Mouse (Mus musculus): Measurements from ENCODE around the gene Pam. TPM values are rescaled to one million over a fixed set of nuclear protein-coding genes. Genes with fewer than 3 reads are reported as not detected.
A peak's percentile ranks its signal among the peaks of the same experiment; 100 is the strongest.
"Not testable (repeated sequence)": the region's sequence is repeated elsewhere in the genome, so short reads cannot be mapped to it uniquely, and the experiment has no call there.

Pam gene
- polyA plus RNA-seq, 1 experiment from 2014 or later, result 27.2 TPM

DNA sequence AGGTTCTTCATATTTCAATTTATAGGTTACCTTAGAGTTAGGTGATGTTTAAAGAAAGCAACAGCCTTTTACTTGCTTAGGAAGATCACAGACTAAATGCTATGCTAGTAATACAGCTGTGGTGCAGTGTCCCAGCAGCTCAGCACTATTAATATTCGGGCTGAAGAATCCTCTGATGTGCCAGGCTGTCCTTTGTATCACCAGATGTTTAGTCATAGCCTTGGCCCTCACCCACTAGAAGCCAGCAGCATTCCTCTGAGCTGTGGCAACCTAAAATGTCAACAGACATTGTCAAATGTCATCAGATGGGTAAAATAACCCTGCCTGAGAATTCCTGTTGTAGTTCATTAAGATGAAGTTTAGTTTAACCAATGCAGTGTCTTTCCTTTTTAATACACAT lies 112.3 kb downstream of the Pam start:
- Histone ChIP-seq H3K4me3 (no peak overlapping the region), H3K27me3 (no peaks in the 10 kb centered on the region), H3K9ac (replicated peaks) (no peak overlapping the region), H3K9me3 (no peaks in the 10 kb centered on the region), H3K27ac (replicated peaks) (no peak overlapping the region), H3K36me3 (no peaks in the 10 kb centered on the region), H3K4me1 (no peaks in the 10 kb centered on the region), H3K4me2 (replicated peaks) (no peak overlapping the region)
- WGBS, result 67% methylated on average over 1 of the region's 1 CpGs
- no peak for ATAC-seq (ENCODE audit: low FRiP score, low read depth)

GRCm38 (mm10) chr1:97979422-97979821 lies 116.0 kb downstream of the Pam start:
- H3K4me1 ChIP-seq, result peaks cover 16% of the 10 kb centered on the region
- H3K4me2 ChIP-seq (replicated peaks), result no peak overlapping the region
- H3K9me3 ChIP-seq, result no peaks in the 10 kb centered on the region
- no peaks in the 10 kb centered on the region for H3K27me3 ChIP-seq
- H3K36me3 ChIP-seq, result no peaks in the 10 kb centered on the region
- WGBS, result 77% methylated on average over 1 of the region's 1 CpGs
- no peak for ATAC-seq (ENCODE audit: low FRiP score, low read depth)
- H3K9ac ChIP-seq (replicated peaks), result no peak overlapping the region
- H3K27ac ChIP-seq (replicated peaks), result no peak overlapping the region
- H3K4me3 ChIP-seq, result no peak overlapping the region

DNA sequence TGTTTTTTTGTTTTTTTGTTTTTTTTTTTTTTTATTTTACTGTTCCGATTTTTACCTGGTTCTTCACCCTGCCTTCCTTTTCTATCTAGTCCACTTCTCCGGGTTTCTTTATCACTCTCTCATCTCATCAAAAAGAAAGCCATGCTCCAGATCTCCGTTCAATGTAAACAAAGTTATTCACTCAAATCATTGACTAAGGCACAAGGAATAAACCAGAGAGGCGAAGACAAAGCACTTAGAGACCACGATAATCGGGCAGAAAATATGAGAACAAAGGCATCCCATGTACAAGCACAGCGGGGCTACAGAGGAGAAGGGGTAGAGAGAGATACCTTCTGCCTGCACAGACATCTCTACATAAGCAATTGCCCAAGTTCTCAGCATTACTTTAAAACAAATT lies 117.9 kb downstream of the Pam start:
- peak overlapping the region; percentile 83 for H3K4me2 ChIP-seq (replicated peaks)
- peaks cover 16% of the 10 kb centered on the region for H3K4me1 ChIP-seq
- no peaks in the 10 kb centered on the region for H3K9me3 ChIP-seq
- no peaks in the 10 kb centered on the region for H3K27me3 ChIP-seq
- peak overlapping the region; percentile 88; the same call in 1 of the 2 replicates for H3K27ac ChIP-seq (replicated peaks)
- ATAC-seq (ENCODE audit: low FRiP score, low read depth), result no peak
- WGBS, result 6% methylated on average over 7 of the region's 7 CpGs
- H3K4me3 ChIP-seq, result peak overlapping the region; percentile 77
- no peaks in the 10 kb centered on the region for H3K36me3 ChIP-seq
- H3K9ac ChIP-seq (replicated peaks), result peak overlapping the region; percentile 84

DNA sequence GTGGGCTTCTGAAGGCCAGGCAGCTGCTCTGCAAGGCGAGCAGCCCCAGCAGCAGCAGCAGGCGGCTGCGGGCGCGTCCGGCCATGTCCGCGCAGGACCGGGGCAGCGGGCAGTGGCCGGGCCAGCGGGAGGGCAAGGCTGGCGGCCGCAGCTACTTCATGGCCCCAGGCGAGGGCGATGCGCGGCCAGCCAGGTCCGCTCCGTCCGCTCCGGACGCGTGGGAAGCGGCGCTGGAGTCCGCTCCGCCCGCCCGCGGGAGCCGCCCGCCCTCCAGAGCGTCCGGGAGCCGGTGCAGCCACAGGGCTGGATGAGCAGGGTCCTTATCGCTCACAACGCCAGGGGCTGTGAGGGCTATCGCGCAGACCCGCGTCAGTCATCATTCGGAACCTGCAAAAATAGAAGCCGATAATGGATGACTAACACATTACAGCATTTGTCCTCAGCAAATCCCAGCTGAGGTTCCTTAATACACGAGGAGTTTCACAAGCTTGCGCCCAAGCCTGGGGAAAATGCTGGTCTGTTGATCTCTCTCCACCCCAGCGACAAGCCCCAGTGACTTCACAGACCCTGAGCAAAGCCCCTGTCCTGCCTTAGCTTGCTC lies 118.5 kb downstream of the Pam start:
- Histone ChIP-seq H3K9ac (replicated peaks) (peak overlapping the region; percentile 84), H3K27me3 (no peaks in the 10 kb centered on the region), H3K36me3 (no peaks in the 10 kb centered on the region), H3K4me1 (peaks cover 16% of the 10 kb centered on the region), H3K9me3 (no peaks in the 10 kb centered on the region), H3K4me2 (replicated peaks) (peak overlapping the region; percentile 83), H3K4me3 (peak overlapping the region; percentile 77), H3K27ac (replicated peaks) (peak overlapping the region; percentile 88)
- peak; percentile 93 for ATAC-seq (ENCODE audit: low FRiP score, low read depth)
- WGBS, result under 1% methylated on average over 47 of the region's 47 CpGs

DNA sequence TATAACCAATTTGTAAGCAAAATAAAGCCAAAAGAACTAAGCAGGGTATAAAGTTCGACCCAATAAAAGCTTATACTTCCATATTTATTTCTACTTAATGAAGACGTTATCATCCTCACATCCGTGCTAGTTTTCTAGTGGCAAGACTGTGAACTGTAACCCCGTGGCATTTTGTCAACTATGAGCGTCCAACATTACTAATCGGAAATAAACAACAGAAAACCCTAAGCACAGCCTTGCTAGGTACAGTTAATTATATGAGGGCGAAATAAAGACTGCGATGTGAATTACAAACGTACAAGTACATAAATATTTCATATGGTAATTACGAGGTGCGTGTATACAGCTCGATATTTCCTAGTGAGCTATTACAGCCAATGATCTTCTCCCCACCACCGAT lies 119.4 kb downstream of the Pam start:
- 53% methylated on average over 13 of the region's 13 CpGs for WGBS
- Histone ChIP-seq H3K4me3 (peak overlapping the region; percentile 77), H3K27me3 (no peaks in the 10 kb centered on the region)

DNA sequence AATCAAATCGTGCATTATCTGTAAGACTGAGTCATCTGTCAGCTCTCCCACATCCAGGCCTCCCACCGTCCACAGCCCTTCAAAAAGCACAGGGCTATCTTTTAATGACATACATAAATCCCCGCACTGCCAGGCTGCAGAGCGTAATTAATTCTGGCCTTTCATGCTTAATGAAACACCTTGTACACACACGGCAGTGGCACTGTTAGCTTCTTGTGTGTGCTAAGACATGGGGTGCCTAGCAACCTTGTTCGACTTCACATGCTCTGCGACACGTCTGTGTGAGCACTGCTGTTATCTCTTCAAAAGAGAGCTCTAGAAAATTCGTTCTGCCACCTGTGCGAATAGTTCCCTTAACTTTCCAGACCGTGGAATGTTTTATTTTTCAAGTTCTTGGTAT lies 120.5 kb downstream of the Pam start:
- Histone ChIP-seq H3K36me3 (no peaks in the 10 kb centered on the region), H3K27ac (replicated peaks) (no peak overlapping the region), H3K4me3 (no peak overlapping the region), H3K9me3 (no peaks in the 10 kb centered on the region), H3K27me3 (no peaks in the 10 kb centered on the region), H3K4me2 (replicated peaks) (peak overlapping the region; percentile 9; the same call in 1 of the 2 replicates), H3K4me1 (peaks cover 16% of the 10 kb centered on the region), H3K9ac (replicated peaks) (no peak overlapping the region)
- 44% methylated on average over 11 of the region's 11 CpGs for WGBS
- peak; percentile 27; the same call in 1 of the 2 replicates for ATAC-seq (ENCODE audit: low FRiP score, low read depth)

More for the DNA sequence above, 119.4 kb downstream of the Pam start:
- Histone ChIP-seq H3K4me1 (peaks cover 16% of the 10 kb centered on the region), H3K27ac (replicated peaks) (no peak overlapping the region), H3K36me3 (no peaks in the 10 kb centered on the region), H3K9me3 (no peaks in the 10 kb centered on the region), H3K9ac (replicated peaks) (no peak overlapping the region), H3K4me2 (replicated peaks) (peak overlapping the region; percentile 83)
- no peak for ATAC-seq (ENCODE audit: low FRiP score, low read depth)

- no peak for ATAC-seq (ENCODE audit: low FRiP score, low read depth)
- 79% methylated on average over 4 of the region's 4 CpGs for WGBS
- no peak overlapping the region for H3K9ac ChIP-seq (replicated peaks)
- no peak overlapping the region for H3K27ac ChIP-seq (replicated peaks)
- H3K4me2 ChIP-seq (replicated peaks), result no peak overlapping the region
- no peaks in the 10 kb centered on the region for H3K9me3 ChIP-seq
- H3K27me3 ChIP-seq, result no peaks in the 10 kb centered on the region
- H3K4me3 ChIP-seq, result no peak overlapping the region
- peaks cover 8% of the 10 kb centered on the region for H3K4me1 ChIP-seq
- H3K36me3 ChIP-seq, result no peaks in the 10 kb centered on the region
Measured at GRCm38 (mm10) chr1:97969765-97970164, 125.7 kb downstream of the Pam start.

- Histone ChIP-seq H3K36me3 (no peaks in the 10 kb centered on the region), H3K27me3 (no peaks in the 10 kb centered on the region), H3K4me2 (replicated peaks) (no peak overlapping the region), H3K9ac (replicated peaks) (no peak overlapping the region), H3K27ac (replicated peaks) (no peak overlapping the region), H3K4me3 (no peak overlapping the region), H3K9me3 (no peaks in the 10 kb centered on the region), H3K4me1 (peaks cover 5% of the 10 kb centered on the region; the same call in 1 of the 2 replicates)
- 83% methylated on average over 2 of the region's 2 CpGs for WGBS
- ATAC-seq (ENCODE audit: low FRiP score, low read depth), result no peak
Measured at GRCm38 (mm10) chr1:97963711-97964110, 131.7 kb downstream of the Pam start.

DNA sequence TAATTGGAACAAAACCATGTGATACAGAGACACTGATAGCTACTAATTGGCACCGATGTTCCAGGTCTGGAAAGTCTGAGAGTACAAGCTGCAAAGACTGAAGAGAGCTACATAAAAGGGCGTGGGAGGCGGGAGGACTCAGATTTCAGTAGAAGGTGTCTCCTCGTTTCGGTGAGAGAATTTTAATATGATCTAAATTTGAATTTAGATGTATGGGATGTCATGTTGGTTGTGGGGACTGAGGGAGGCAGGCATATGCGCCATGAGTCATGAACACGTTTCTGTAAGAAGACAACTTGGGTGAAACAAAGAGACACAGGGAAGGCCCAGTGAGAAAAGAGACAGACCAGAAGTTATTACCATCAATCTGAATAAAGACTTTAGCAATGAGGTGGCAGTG lies 133.3 kb downstream of the Pam start:
- H3K36me3 ChIP-seq, result no peaks in the 10 kb centered on the region
- H3K4me3 ChIP-seq, result no peak overlapping the region
- no peak overlapping the region for H3K27ac ChIP-seq (replicated peaks)
- H3K9me3 ChIP-seq, result no peaks in the 10 kb centered on the region
- no peaks in the 10 kb centered on the region for H3K4me1 ChIP-seq
- H3K27me3 ChIP-seq, result no peaks in the 10 kb centered on the region
- H3K4me2 ChIP-seq (replicated peaks), result no peak overlapping the region
- WGBS, result 93% methylated on average over 7 of the region's 7 CpGs
- ATAC-seq (ENCODE audit: low FRiP score, low read depth), result no peak
- no peak overlapping the region for H3K9ac ChIP-seq (replicated peaks)

DNA sequence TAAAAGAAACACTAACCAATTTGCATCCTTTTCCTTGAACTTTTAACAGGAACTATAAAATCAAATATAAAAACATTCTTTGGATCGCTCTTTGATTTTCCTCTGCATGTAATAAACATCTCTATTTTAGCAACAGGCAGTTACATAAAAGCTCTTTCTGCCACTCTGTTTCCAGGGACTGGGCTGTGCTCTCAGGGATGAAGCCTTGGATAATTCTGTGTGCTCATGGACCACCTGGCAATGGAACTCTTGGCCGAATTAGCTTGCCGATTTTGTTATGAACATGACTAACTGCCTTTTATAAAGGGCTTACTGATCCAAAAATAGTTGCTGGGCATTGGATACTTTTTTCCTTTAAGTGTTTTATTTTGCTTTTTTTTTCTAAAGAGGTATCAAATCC lies 134.8 kb downstream of the Pam start:
- WGBS, result 93% methylated on average over 3 of the region's 3 CpGs
- H3K9ac ChIP-seq (replicated peaks), result no peak overlapping the region

GRCm38 (mm10) chr1:97960124-97960523 lies 135.3 kb downstream of the Pam start:
- no peak overlapping the region for H3K4me3 ChIP-seq

More for the DNA sequence above, 134.8 kb downstream of the Pam start:
- Histone ChIP-seq H3K4me2 (replicated peaks) (no peak overlapping the region), H3K27me3 (no peaks in the 10 kb centered on the region), H3K9me3 (no peaks in the 10 kb centered on the region), H3K4me3 (no peak overlapping the region), H3K4me1 (no peaks in the 10 kb centered on the region), H3K36me3 (no peaks in the 10 kb centered on the region), H3K27ac (replicated peaks) (no peak overlapping the region)
- ATAC-seq (ENCODE audit: low FRiP score, low read depth), result no peak

GRCm38 (mm10) chr1:97958759-97959158 lies 136.7 kb downstream of the Pam start:
- no peak for ATAC-seq (ENCODE audit: low FRiP score, low read depth)
- no peak overlapping the region for H3K4me3 ChIP-seq
- 95% methylated on average over 4 of the region's 4 CpGs for WGBS
- no peak overlapping the region for H3K4me2 ChIP-seq (replicated peaks)
- H3K36me3 ChIP-seq, result no peaks in the 10 kb centered on the region
- H3K27ac ChIP-seq (replicated peaks), result no peak overlapping the region
- no peaks in the 10 kb centered on the region for H3K9me3 ChIP-seq
- no peaks in the 10 kb centered on the region for H3K27me3 ChIP-seq
- no peak overlapping the region for H3K9ac ChIP-seq (replicated peaks)
- H3K4me1 ChIP-seq, result no peaks in the 10 kb centered on the region

More at GRCm38 (mm10) chr1:97960124-97960523, 135.3 kb downstream of the Pam start:
- no peaks in the 10 kb centered on the region for H3K27me3 ChIP-seq
- WGBS, result 85% methylated on average over 6 of the region's 6 CpGs
- no peaks in the 10 kb centered on the region for H3K36me3 ChIP-seq
- H3K9ac ChIP-seq (replicated peaks), result no peak overlapping the region
- no peak for ATAC-seq (ENCODE audit: low FRiP score, low read depth)
- no peaks in the 10 kb centered on the region for H3K4me1 ChIP-seq
- H3K4me2 ChIP-seq (replicated peaks), result no peak overlapping the region
- no peak overlapping the region for H3K27ac ChIP-seq (replicated peaks)
- no peaks in the 10 kb centered on the region for H3K9me3 ChIP-seq

- not testable (repeated sequence) for H3K4me3 ChIP-seq; H3K27me3 ChIP-seq; H3K9me3 ChIP-seq; H3K27ac ChIP-seq (replicated peaks); ATAC-seq (ENCODE audit: low FRiP score, low read depth); H3K4me1 ChIP-seq; H3K4me2 ChIP-seq (replicated peaks); H3K36me3 ChIP-seq; H3K9ac ChIP-seq (replicated peaks)
- WGBS, result 94% methylated on average over 17 of the region's 17 CpGs
Measured at GRCm38 (mm10) chr1:97949258-97949657, 146.2 kb downstream of the Pam start.
